8 mouse cellular contexts compared by ENCODE assay signal in genomic region chr4:127313861-127314260, GRCm38 (mm10). TPM values are rescaled to one million over a fixed set of nuclear protein-coding genes. Genes with fewer than 3 reads are reported as not detected.
DNase-seq lines count a peak whose midpoint lies in the region; ATAC-seq and TF ChIP-seq lines count a peak whose summit lies in the region.

Gja4 (minus strand) TSS chr4:127314039.

- H3K9ac ChIP-seq in hindbrain, postnatal 0 days (replicated peaks; ENCODE audit: low read length), result peak within 1 kb of the TSS; percentile 70

- peak; percentile 66 for TF ChIP-seq CTCF in hindbrain, postnatal 0 days (IDR thresholded peaks at IDR 0.05; ENCODE audit: low read depth)

- H3K4me2 ChIP-seq in hindbrain, postnatal 0 days (ENCODE audit: low read depth, low read length), result peak within 1 kb of the TSS; percentile 92

- ATAC-seq in common myeloid progenitor, adult 5-6 weeks (replicated peaks; ENCODE audit: low read depth, poor library complexity, severe bottlenecking), result peak; percentile 92
- ATAC-seq in hindbrain, postnatal 0 days, result peak; percentile 79
- peak; percentile 90 for ATAC-seq in megakaryocyte progenitor cell, adult 5-6 weeks (replicated peaks; ENCODE audit: poor library complexity)
- no peak for ATAC-seq in monocyte, adult 5-6 weeks (replicated peaks; ENCODE audit: insufficient number of reproducible peaks, low FRiP score, low TSS enrichment, poor library complexity, severe bottlenecking)

- peak; percentile 88 for DNase-seq in adrenal gland, adult 2 months
- DNase-seq in gastrocnemius, postnatal 14 days, result peak; percentile 86
- peak; percentile 89 for DNase-seq in hindbrain, postnatal 0 days (ENCODE audit: low spot score)
- peak; percentile 41 to 65 for DNase-seq in left cerebral cortex, postnatal 14 days (ENCODE audit: low spot score in 2 of 2)
- DNase-seq in right cerebral cortex, postnatal 25 days, result peak; percentile 62

- intact Hi-C loops in gastrocnemius, postnatal 14 days (cut with DNase I; ENCODE audit: low total_unique reads), result no loop called here
- intact Hi-C loops in left cerebral cortex, postnatal 14 days (cut with DNase I), result loop anchor here (10.0 kb wide), 1 partner anchor 759 kb away; the partner anchor contains the start of gene Clspn

- peak within 1 kb of the TSS; percentile 5; the same call in 1 of the 2 replicates for H3K27ac ChIP-seq in hindbrain, postnatal 0 days

- no peaks in the 10 kb centered on the region for H3K4me1 ChIP-seq in hindbrain, postnatal 0 days (ENCODE audit: insufficient read depth, low read length)

- no peaks in the 10 kb centered on the region for H3K36me3 ChIP-seq in hindbrain, postnatal 0 days (ENCODE audit: insufficient read depth, low read length)

- WGBS in hindbrain, postnatal 0 days, result under 1% methylated on average over 25 of the region's 25 CpGs

- no peaks in the 10 kb centered on the region for H3K27me3 ChIP-seq in hindbrain, postnatal 0 days (ENCODE audit: insufficient read depth, low read length)

- H3K9me3 ChIP-seq in hindbrain, postnatal 0 days (ENCODE audit: low read length), result no peaks in the 10 kb centered on the region

- peak within 1 kb of the TSS; percentile 58 for H3K4me3 ChIP-seq in hindbrain, postnatal 0 days (ENCODE audit: low read length)

RNA-seq across cellular contexts. Expression of gene Gja4, which starts in this region (rescaled TPM):
- 1 to 10 TPM; 2.7 to 6.7 TPM for total RNA-seq in adrenal gland, adult 2 months (2021)
- 15.9 and 16.0 TPM in 2 replicates for polyA plus RNA-seq in adrenal gland, adult 2 months (2012; rRNA removed)
- not detected in 2 replicates for total RNA-seq in common myeloid progenitor, adult 5-6 weeks (2017)
- 10 to 100 TPM; 13.2 to 14.8 TPM for total RNA-seq in gastrocnemius, postnatal 14 days (2021)
- 20.8 and 30.8 TPM in 2 replicates for total RNA-seq in hindbrain, postnatal 0 days (2014; rRNA removed)
- 19.4 and 20.5 TPM in 2 replicates for polyA plus RNA-seq in hindbrain, postnatal 0 days (2015; fragmentation: Nextera tagmentation; extraction: Ambion mirVana)
- 1 to 10 TPM; 7.8 TPM for total RNA-seq in left cerebral cortex, postnatal 14 days (2021)
- total RNA-seq in megakaryocyte progenitor cell, adult 5-6 weeks (2015), result not detected in 2 replicates
- total RNA-seq in megakaryocyte progenitor cell, adult 5-6 weeks (2017), result not detected in 2 replicates
- total RNA-seq in monocyte, adult 5-6 weeks (2017), result not detected in 3 replicates

Comparison
In these comparisons a context has a peak if more than half of its experiments do, and no peak if none do; other contexts are left out.
1. Peak in ATAC-seq in common myeloid progenitor, adult 5-6 weeks; RNA of the gene not detected or under 1 TPM.
2. Peak in ATAC-seq in megakaryocyte progenitor cell, adult 5-6 weeks; RNA of the gene not detected or under 1 TPM.